Mouse (Mus musculus): Measurements from ENCODE around the gene Pcsk2.

Gene Pcsk2

GRCm38 (mm10) chr2:143840895-143841294 is 294.9 kb downstream of the Pcsk2 start:
- DNase-seq: no peak

GRCm38 (mm10) chr2:143841536-143841935 is 295.6 kb downstream of the Pcsk2 start:
- DNase-seq: no peak

GRCm38 (mm10) chr2:143844779-143845178 is 298.8 kb downstream of the Pcsk2 start:
- no peak for DNase-seq

- DNase-seq: no peak
Observed at GRCm38 (mm10) chr2:143846799-143847198, 300.8 kb downstream of the Pcsk2 start.

GRCm38 (mm10) chr2:143847291-143847690 is 301.3 kb downstream of the Pcsk2 start:
- no peak for DNase-seq

- no peak for DNase-seq
Observed at GRCm38 (mm10) chr2:143851354-143852221, 305.6 kb downstream of the Pcsk2 start.

- DNase-seq: no peak
Observed at GRCm38 (mm10) chr2:143852295-143853275, 306.6 kb downstream of the Pcsk2 start.

GRCm38 (mm10) chr2:143853447-143853846 is 307.5 kb downstream of the Pcsk2 start:
- DNase-seq: no peak

- DNase-seq: no peak
Observed at GRCm38 (mm10) chr2:143859166-143859565, 313.2 kb downstream of the Pcsk2 start.

- peak; percentile 19 for DNase-seq
Observed at GRCm38 (mm10) chr2:143862484-143863231, 316.7 kb downstream of the Pcsk2 start, which contains the start of gene Bfsp1. Bfsp1 (minus strand) TSS chr2:143863173.

GRCm38 (mm10) chr2:143864600-143864999 is 318.6 kb downstream of the Pcsk2 start:
- no peak for DNase-seq
